Mouse (Mus musculus) central nervous system, embryonic 14 days (tissue): ENCODE measurements around the gene Kera. TPM values are rescaled to one million over a fixed set of nuclear protein-coding genes. Genes with fewer than 3 reads are reported as not detected.

ENCODE experiments used
- polyA plus RNA-seq: library from polyadenylated mRNA; depleted of rRNA; stranded (reverse); fragments of >200 nt; gene quantifications from 2 replicates; pipeline ENCODE4 v1.2.3, GENCODE M21; 2012; rRNA removed

Kera gene
- polyA plus RNA-seq: 0.81 and 3.7 TPM in 2 replicates

DNA sequence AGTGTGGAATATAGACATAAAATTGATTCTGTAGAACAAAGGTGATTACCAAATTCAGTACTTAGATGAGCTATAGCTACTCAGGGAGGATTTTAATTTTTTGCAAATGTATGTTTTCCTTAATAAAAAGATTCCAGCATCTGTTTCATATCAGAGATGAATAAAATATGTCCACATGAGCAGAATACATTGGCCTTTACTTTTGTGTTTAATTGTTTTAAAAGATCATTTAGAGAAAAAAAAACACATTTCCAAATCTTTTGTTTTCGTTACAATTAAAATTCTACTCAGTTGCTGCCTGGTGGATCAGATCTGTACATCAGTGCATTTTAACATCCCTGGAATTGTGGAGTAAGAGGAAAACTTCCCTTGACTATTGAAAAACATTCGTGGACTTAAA lies at the start of gene Kera:
TSS of gene Kera (plus strand) at position 301 of the 400 bp plus-strand sequence.

DNA sequence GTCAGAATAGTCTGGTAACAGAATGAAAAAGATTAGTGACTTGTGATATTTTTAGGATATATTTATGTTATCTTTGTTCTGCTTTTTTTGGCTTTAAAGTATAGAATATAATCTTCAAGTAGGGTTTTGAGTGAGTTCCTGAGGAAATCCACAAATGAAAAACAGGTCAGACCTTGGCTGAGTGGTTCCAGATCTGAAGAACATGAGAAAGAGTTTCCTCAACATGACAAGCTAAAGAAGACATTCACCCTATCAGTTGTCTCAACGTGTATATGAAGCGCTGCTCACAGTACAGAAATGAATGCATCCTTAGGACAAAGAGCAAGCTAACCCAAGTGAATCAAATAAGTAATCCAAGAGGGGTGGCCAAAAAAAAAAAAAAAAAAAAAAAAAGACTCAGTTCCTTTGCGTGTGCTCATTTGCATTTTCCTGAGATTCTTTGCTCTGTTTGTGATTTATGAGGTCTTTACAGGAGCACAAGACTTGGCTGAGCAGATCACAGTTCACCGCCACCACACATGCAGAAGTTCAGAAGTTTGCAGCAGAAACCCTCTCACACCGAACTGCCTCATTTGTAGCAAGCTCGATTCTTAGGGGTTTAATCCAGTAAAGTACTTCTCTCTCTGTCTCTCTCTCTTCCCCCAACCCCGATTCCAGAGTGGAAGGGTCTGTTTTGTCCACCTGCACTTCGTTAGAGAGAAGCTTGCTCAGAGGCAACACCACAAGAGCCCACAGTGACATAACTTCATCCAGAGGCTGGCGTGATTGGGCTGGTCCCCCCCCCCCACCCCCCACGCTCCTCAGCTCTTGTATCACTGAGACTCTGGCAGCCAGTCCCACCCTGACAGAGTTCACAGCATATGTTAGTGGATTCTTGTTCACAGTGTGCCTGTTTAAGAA lies 41.5 kb upstream of the Kera start, which contains the start of gene Lum:
TSS of gene Lum (plus strand) at position 172 of the 900 bp plus-strand sequence.

DNA sequence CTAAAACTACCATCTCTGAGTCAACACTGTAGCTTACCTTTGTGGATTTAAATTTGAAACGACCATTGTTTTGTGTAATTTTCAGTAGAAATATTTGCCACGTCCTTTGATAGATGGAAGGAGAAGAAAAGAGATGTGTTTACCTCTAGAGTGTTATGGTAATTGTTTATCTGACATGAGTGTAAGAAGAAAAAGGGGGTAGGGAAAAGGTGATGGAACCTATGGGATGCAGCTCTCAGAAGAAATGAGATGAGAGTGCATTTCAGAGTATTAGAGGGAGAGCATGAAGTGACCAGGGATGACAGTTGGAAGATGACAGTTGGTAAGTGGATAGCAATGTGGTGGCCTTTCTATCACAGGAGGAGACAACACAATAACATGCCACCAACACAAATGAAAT lies 37.1 kb downstream of the Kera start, which contains the start of gene Epyc:
TSS of gene Epyc (plus strand) at position 301 of the 400 bp plus-strand sequence.

Other genes starting within 250 kb of the Kera start
- 85.3 and 155 TPM in 2 replicates for gene Dcn, start 127.3 kb upstream of the Kera start, polyA plus RNA-seq
- gene Lum, start 41.8 kb upstream of the Kera start, polyA plus RNA-seq: 48.1 and 104 TPM in 2 replicates
- gene Epyc, start 37.2 kb downstream of the Kera start, polyA plus RNA-seq: 1.7 and 17.0 TPM in 2 replicates
- not detected in 2 replicates for gene Ccer1, start 86.2 kb downstream of the Kera start, polyA plus RNA-seq
- gene C030005K15Rik, start 119.9 kb downstream of the Kera start, polyA plus RNA-seq: not detected in 2 replicates